Mouse (Mus musculus) urinary bladder, adult 2 months (tissue): ENCODE results near the gene Rgs7bp. TPM values are rescaled to one million over a fixed set of nuclear protein-coding genes. Genes with fewer than 3 reads are reported as not detected.

Experiments used
- DNase-seq: peaks from one replicate; pipeline ENCODE4 v3.0.0; 2022; ENCODE audit warnings: low spot score
- polyA plus RNA-seq: library from polyadenylated mRNA; depleted of rRNA; stranded (reverse); fragments of >200 nt; gene quantifications from 2 replicates; pipeline ENCODE4 v1.2.3, GENCODE M21; 2012; rRNA removed

Gene Rgs7bp
- polyA plus RNA-seq = 12.7 and 16.2 TPM in 2 replicates

DNA sequence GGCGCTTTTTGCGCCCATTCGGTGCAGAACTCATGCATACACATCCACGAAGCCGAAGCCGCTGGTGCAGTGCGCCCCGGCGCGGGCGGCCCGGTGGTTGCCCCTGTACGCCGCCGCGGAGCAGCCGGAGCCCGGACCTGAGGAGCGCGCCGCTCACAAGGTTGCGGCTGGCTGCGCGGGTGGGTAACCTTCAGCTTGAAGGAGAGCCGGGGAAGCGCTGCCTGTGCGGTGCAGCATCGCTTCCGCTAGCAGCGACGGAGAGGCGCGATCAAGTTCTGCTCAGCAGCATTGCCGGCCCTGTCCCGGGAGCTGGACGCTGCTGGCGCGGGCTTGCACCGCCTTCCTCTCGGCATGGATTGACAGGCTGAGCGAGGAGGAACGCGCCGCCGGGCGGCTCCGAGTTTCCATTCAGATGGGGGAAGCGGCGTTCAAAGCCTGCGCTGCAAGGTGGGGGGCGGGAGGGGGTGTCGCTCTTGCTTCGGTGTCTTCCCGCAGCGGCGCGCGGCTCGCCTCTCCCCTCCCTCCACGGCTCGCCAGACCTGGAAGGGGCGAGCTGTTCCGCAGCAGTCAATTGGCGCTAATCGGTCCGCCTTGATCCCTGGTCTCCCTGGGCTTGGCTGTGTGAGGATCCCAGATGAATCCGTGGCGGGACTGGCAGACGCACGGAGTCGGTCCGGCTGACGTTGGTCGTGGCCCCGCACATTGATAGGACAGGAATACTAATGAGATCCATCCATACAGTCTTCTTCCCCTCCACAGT lies at the start of gene Rgs7bp:
TSS of gene Rgs7bp (minus strand) at position 750 of the 760 bp plus-strand sequence.
- peak; percentile 61 for DNase-seq

DNA sequence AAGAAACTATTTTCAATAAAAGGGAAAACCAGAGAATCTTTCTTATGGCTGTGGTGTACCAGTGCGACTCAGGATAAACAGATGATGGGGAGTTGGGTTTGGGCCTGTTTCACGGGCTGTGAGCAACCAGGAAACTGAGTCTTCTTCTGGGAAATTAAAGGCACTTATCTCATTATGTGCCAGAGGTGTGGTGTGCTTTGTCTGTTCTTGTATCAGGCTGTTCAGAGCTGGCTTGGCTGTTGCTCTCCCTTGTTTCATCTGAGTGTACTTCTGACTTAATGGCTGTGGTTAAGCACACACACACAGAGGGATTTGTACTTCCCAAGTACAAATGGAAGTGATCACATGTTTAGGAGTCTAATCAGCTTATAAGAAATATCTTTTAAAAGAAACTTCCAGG lies 49.7 kb upstream of the Rgs7bp start:
- DNase-seq = no peak

DNA sequence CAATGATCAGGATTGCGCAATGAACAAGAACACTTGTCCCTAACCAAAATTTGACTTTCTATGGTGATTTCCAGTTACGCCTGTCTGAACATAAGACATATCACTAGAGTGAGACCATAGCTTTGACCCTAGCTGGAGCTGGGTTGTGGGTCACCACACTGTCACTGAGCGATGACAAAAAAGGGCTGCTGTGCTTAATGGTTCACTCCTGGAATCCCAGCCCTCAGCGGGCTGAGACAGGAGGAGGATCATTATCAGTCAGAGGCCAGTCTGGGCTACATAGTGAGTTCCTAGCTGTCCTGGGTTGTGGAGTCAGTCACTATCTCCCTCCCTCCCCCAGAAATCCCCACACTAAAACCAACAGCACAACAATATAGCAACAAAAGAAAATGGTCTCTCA lies 46.0 kb upstream of the Rgs7bp start:
- no peak for DNase-seq

DNA sequence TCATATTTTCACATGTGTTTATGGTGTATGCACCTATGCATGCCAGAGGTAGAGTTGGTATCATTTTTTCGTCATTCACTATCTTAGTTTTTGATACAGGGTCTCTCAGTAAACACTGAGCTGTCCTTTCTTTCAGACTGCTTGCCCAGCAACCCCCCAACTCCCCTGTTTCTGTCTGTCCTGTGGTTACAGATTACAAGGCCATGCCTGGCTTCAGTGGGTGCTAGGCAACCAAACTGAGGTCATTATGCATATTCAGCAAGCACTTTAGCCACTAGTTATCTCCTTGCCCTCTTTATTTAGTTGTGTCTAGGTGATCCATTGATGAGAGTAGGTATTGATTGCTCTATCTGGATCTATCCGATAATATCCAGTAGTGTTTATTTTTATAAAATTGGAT lies 41.6 kb upstream of the Rgs7bp start:
- DNase-seq = no peak

DNA sequence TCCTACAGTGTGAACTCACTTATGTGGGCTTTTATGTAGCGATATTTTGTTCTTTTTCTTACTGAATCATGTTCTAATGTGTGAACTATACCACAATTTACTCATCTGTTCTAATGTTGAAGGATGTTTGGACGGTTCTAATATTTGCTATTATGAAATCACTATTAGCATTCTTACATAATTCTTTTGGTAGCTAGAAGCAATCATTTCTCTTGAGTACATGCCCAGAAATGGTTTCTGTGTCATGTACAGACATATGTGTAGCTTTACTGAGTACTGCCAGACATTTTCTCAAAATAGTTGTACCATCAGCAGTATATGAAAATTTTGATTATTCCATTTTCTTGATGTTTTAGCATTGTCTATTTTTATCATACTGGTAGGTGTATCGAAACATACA lies 34.5 kb upstream of the Rgs7bp start:
- no peak for DNase-seq

DNA sequence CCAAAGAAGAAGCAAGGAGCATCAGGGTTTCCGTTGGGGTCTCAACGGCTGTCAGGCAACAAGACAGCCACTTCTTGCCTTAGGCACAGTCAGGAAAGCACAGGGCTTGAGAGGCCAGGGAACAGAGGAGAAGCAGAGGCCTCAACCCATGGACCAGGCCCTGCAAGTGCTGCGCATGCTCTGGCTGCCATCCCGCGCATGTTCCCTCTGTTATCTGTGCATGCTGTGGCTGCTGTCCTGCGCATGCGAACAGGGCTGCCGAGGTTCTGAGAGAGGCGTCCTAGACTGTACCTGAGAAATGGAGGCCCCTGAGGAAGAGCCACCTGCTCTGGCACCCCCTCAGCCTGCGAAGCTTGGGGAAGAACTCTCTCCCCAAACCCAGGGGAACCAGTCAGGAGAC lies 27.1 kb upstream of the Rgs7bp start, which contains the start of gene 4933425L06Rik:
TSS of gene 4933425L06Rik (plus strand) at position 261 of the 400 bp plus-strand sequence.
- DNase-seq = no peak

DNA sequence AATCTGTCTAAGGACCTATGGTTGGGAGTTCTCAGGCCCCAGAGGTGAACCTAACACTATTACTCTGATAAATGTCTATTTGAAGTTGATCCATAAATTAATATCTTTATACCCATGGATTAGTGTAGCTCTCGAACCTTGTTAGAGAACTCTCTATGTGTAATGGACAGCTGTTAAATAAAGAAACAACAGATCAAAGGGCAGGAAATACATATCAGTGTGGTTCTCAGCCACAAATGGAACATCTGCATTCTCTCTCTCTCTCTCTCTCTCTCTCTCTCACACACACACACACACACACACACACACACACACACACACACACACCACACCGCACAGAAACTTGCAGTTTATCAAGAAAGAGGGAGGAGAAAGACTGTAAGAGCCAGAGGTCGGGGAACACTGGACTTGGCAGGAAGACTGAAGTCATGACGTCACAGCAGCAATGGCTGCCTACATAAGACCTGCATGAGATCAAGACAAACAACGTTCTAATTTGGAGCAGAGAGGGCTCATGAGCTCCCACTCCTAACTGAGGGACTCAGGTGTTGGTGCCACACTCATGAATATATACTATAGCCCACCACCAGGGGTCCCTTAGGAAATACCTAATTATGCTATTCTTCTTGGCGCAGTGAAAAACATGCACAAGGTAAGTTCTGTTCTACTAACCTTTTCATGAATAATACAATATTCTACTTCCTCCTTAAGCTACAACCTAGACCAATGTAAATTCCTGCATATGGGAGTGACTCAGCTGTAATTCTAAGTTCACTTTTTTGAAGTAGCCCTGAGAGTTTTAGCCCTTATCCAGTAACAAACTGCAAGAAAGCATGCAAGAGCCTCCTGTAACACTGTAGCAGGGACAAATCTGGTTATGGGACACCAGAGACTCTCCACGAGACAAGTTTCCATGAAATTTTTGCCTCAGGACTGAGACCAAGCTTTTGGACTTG lies 12.4 kb upstream of the Rgs7bp start:
- DNase-seq = no peak

DNA sequence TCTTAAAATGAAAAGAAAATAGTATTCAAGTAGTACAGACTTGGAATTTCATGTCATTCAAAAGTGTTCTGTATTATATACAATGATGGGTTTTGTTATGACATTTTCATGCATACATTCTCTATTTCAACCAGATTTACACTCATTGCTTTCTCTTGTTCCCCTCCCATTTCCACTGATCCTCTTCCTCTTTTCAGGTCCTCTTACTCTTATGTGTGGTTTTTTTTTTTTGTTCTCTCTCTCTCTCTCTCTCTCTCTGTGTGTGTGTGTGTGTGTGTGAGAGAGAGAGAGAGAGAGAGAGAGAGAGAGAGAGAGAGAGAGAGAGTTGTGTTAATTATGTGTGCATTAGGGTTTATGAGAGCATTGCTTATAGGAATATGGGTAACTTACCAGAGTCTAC lies 11.4 kb upstream of the Rgs7bp start:
- DNase-seq = no peak

DNA sequence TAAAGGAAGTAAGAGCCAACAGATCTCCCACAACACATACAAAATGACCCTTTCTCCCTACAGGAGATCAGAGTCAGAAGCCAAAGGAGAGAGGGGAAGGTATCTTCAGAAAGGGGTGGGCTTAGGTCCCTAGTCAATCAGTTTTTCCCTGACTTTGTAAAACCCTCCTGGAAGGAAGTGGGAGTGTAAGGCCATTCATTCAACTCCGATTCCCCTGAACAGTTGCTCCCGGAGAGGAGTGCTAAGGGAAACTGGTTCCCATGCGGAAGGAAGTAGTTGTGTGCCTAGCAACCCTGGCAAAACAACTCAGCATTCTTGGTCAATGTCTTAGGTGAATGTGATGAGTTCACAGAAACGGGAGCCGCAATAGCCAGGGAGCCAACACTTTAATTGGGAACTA lies 644 bp upstream of the Rgs7bp start:
- DNase-seq = no peak

DNA sequence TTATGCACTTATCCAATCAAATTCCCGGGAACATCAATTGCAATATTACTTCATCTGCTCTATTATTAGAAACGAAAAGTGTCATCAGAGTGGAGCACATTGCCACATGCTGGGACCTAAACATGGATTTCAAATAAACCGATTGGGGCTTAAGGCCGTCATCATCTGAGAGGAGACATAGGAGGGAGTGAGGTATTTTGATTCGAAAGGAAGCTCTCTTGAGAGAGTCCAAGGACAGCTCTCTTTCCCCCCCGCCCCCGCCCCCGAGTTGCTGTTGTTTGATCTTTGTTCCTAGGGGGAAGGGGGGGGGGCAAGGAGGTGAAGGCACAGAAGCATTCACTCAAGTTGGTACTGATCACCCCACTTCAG lies 195 bp upstream of the Rgs7bp start:
- DNase-seq = no peak

DNA sequence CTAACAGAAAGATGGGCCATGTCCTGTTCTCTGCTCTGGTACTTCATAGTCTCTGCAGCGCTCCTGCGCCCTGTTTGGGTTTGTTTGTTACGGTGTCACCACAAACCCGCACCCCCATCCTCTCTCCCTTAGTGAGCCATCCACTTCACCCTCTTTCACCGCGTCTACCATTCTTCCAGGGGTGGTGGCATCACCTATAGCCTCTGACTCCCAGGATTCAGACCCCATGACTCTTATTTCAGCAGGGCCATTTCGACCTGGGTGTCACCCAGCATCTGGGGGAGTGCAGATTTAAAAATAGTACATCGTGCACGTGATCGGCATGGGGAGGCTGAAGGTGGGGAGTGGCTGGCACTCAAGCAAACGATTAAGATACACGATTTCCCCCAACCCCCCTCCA lies 1.1 kb downstream of the Rgs7bp start:
- DNase-seq = no peak

DNA sequence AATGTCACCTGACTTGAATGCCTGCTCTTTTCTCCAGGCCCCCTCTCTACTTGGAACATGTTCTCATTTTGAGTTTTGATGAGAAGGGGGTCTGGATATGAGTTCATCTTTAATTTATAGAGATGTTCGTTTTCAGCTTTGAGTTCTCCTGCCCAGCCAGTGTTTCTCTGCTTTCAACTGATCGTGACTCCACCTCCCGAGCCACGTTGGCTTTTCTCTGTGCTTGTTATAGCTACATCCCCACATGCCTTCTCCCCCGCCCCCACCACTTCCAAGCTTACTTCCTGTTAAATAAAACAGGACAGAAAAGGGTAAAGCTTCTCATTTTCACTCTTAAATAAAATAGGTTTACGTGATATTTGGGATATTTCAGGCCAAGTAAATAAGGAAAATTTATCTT lies 3.3 kb downstream of the Rgs7bp start:
- no peak for DNase-seq

DNA sequence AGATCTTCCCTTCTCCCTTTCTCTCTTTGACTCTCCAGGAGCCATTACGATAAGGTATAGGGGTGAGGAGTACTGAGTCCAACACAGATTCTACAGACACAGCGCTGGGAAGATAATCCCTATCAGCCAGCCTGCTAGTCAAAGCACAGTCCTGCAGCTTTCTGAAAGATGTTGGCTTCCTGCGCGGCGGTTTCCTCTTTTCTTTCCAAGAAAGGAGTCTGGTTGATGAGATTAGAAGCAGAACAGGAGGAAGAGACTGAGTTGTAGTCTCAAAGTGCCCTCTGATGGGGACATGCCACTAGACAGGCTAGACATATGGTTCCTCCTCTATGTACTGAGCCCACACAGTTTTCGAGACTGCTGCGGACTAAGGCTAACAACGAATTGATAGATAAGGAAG lies 6.1 kb downstream of the Rgs7bp start:
- no peak for DNase-seq

DNA sequence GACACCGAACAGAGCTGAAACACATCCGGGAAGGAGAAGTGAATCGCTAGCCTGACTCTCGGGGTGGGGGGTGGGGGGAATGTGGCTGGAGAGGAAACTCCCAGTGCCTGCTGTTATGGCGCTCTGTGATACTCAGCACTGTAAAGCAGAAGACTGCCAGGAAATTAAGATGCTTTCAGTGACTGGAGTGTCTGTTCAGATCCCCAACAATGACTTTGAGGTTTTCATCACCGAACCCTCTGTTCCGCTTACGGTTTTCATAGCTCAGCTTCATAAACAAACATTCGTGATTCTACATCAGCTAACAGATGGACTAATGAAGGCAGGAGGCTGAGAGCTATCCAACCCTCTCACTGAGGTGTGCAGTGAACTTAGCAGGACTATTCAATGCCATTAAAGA lies 7.4 kb downstream of the Rgs7bp start:
- DNase-seq = no peak

DNA sequence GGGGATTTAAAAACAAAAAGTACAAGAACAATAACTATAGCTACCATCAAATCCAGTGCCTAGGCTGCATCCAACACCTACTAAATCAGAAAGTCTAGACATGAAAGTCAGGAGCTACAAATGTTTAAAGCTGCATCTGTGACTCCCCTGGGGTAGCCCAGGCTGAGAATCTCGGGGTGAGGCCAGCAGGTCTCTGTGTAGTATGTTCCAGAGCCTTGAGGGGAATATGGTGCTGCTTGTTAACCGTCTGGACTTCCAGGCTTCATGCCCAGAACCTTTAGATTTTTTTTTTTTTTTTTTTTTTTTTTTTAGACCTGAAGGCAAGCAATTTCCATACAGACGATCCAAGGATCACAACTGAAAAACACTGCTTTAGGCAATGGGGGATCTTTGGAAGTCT lies 10.8 kb downstream of the Rgs7bp start:
- DNase-seq = no peak

DNA sequence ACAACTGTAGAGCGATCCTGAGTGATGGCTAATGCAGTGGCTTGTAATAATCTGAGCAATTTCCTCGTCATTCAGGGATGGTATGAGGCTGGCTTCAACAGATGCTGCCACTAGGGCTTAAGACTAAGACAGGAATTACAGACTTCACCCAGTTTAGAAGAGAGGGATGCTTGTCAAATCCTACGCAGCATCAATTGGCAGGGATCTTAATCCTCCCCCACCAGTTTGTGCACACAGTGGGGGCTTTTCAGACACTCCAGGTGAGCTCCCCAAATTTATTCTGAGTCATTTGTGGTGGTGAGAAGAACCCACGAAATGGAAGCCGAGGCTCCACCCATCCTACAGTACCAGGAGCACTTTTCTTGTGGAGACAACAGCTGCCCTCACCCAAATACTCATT lies 16.4 kb downstream of the Rgs7bp start:
- no peak for DNase-seq

DNA sequence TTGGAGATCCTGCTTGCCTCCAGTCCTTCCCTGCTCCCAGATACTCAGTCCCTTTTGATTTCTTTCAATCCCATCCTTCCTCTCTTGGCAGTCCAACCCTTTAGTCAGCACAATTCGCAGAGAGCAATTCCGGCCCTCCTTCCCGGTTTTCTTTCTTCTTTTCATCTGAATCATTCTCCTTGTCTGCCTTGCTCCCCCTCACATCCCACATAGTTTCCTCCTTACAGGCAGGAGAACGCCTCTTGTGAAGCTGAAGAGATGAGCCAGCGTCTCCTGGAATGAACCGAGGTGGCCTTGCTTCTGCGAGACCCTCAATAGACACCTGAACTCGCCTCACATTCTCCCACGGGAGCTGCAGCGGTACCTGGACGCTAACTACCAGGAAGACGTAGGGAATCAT lies 16.9 kb downstream of the Rgs7bp start:
- no peak for DNase-seq

DNA sequence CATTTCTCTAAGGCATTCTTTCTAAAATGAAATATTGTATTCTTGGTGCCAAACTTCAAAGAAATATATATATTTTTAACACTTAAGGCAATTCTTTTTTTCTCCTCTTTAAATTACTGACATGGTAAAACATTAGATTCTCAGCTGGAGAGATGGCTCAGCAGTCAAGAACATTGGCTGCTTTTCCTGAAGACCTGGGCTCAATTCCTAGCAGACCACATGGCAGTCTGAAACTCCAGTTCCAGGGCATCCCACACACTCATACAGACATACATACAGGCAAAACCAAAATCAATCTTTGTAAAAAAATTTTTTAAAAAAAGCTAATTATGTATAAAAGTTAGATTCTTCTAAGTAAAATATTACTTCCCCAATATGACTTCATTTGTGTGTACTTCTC lies 22.8 kb downstream of the Rgs7bp start:
- no peak for DNase-seq

DNA sequence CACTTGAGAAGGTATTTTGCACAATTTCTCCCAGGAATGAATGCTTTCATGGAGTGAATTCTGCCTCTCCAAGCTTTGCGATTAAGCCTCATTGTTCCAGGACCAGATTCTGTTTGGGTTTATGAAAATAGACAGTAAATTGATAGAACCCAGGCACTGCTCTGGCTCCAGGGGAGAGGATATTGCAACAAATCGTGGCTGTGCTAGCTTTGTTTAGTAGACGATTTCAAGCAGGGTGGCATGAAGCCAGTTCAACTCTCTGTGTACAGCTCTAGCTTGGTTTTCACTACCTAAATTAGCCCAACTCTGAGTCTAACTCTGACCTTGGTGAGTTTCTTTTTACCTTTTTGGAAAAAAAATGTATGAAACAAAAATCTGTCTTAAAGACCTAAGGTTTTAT lies 26.5 kb downstream of the Rgs7bp start:
- DNase-seq = no peak

DNA sequence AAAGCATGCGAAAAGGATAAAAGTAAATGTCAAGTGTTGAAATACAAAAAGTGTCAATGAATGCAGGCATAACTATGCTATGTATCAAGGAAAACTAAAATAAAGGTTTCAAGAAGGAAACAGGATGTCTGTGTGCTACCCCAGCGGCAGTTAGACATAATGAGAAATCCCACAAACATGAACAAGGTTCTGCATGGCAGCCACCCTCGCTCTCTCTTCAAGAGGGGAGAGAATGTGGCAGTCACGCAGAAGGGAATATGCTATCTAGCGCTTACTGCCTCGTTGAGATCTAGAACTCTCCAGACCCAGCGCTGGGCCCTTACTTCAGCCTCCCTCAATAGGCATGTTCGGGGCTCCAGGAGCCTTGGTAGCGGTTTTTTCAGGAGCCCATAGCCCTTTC lies 38.2 kb downstream of the Rgs7bp start:
- no peak for DNase-seq

DNA sequence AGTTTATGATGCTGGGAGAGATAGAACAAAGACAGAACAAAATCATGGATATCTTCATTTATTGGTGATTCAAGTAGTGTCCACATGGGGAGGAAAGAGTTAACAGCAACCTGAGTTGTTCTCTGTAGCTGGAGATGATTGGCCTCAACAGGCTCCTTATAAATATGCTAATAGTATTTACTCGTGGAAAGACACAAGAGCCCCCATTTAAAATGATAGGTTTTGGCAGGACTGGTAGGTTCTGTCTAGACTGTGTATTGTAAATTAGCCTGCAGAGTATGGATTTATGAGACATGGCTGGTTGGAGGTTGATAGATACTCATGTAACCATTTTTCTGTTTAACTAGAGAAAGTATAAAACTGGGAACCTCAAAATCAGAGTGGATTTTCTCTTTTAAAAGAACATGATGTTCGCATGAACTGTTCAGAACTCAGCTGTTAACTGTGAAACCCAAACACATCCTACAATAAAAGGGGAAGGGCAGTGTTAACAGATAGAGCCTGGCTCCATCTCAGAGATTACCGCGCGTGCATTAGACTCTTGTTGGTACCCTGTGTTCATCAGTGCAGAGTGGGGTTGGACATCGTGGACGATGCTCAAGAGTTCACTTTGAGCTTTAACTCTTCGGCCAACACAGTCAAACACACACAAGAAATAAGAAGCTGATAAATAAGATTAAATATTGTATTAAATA lies 38.9 kb downstream of the Rgs7bp start:
- DNase-seq = no peak

DNA sequence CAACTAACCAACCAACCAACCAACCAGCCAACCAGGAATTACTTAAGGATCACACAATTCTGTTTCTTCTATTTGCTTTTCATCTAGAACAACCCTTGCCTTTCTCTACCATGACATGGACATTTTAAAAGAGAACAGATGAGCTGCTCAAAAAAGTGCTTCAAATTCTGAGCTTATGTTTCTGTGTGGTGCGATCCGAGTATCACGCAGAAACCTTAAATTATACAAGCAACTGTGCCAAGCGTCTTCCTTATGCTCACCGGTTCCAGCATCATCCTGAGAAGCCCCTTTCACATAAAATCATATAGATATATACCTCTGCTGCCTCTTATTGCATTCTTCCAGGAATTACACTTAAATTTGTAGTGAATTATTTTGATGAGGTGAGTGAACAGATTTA lies 43.4 kb downstream of the Rgs7bp start:
- no peak for DNase-seq
